Mouse (Mus musculus): Measurements from ENCODE around the gene Pcbp4. TPM values are rescaled to one million over a fixed set of nuclear protein-coding genes. Genes with fewer than 3 reads are reported as not detected.

The Pcbp4 gene
- total RNA-seq, 1 experiment from 2014 or later, result 29.9 TPM

- DNase-seq, result no peak
Measured at GRCm38 (mm10) chr9:106444836-106445235, 8.3 kb upstream of the Pcbp4 start.

DNA sequence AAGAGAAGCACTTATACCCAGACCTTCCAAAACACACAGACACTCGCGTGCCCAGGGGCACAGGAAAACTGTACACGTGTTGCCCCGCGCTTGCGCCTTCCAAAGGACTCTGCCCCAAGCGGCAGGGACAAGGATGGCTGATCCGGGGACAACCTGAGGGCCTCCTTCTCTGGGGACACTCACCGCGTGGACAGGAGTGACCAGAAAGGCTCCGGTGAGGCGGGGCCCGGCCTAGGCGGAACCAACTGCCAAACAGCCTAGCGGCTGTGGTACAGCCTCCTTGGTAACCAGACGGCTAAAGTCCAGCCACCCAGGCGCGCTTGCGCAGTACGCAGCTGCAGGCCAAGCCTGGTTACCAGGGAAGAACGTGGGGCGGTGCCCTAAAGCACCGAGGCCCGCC, 5.7 kb upstream of the Pcbp4 start, which contains the start of the genes Abhd14b and Abhd14a:
Gene Abhd14b, plus strand, starts transcription at position 112 of the 400 bp plus-strand sequence.
Gene Abhd14a, minus strand, starts transcription at position 331 of the 400 bp plus-strand sequence.
- DNase-seq, result peak; percentile 97

- DNase-seq, result no peak
Measured at GRCm38 (mm10) chr9:106447951-106448350, 5.1 kb upstream of the Pcbp4 start.

DNA sequence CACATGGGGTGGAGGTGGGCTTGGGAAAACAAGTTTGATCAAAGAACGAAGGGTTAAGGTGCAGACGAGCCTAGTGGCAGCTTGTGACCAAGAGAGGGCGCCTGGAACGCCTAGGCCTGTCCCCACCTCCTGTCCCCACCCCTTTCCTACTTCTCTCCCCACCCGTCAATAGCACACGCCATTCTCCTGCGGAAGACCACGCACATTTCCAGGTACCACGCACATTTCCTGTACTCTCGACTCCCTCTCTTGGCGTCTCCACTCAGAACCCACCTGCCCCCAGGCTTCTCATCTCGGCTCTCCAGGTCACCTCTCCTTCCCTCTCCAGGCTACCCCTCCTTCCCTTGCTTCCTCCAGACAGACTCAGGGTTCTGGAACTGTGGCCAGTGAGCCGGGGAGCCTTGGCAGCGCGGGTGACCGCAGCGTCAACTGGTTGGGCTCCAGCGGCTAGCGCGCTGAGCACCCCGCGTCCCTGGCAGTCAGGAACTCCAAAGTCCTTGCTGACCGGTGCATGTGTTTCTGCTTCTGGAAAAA, 4.5 kb upstream of the Pcbp4 start:
- peak; percentile 76 for DNase-seq

- DNase-seq, result no peak
Measured at GRCm38 (mm10) chr9:106449947-106450346, 3.1 kb upstream of the Pcbp4 start.

DNA sequence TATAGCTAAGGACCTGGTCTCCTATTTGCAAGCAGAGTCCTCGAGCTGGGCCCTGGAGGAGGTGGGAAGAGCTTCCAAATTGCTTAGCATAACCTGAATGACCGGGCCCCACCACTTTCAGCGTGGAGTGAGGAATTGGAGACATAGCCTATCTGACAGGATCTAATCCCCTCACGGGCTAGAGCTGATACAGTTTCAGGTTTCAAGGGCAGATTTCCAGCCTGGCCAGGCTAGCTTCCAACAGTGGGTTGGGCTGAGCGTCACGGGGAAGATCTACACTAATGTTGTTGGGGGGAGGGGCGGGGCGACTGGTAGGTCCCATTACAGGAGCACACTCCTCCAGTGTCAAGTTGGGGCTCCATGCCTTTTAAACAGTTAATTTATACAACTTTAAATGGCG, 2.4 kb upstream of the Pcbp4 start:
- DNase-seq, result peak; percentile 77

- DNase-seq, result no peak
Measured at GRCm38 (mm10) chr9:106451298-106451697, 1.8 kb upstream of the Pcbp4 start.

DNA sequence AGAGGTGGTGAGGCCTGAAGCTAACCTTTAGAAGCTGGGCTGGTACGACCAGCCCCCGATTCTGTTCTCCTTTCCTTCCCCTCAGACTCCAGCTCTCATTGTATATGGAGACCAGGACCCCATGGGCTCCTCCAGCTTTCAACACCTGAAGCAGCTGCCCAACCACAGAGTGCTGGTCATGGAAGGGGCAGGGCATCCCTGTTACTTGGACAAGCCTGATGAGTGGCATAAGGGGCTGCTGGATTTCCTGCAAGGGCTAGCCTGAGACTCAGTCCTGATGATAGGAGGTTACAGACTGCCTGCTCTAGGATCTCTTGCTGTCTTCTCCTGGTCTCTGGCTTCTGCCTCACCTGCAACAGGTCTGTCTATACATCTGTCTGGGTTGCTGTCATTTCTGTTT, 1.2 kb upstream of the Pcbp4 start:
- DNase-seq, result no peak

DNA sequence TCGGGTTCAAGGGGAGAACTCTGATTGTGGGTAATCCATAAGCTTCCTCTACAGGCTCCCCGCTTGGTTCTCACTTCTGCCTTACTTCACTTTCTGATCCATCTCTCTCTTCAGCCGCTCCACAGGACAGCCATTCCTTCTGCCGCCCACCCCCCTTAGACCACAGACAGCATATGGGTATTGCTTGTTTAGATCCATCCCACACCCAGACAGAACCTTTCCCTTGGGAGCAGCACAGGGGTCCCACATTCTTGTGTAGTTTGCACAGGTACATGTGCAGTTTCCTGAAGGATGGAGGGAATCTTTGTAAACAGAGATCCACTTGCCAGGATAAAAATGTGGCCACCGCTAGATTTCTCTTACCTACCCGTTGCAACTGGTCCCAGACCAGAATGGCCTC, 740 bp upstream of the Pcbp4 start:
- no peak for DNase-seq

GRCm38 (mm10) chr9:106452821-106453220, 270 bp upstream of the Pcbp4 start:
- DNase-seq, result peak; percentile 42

DNA sequence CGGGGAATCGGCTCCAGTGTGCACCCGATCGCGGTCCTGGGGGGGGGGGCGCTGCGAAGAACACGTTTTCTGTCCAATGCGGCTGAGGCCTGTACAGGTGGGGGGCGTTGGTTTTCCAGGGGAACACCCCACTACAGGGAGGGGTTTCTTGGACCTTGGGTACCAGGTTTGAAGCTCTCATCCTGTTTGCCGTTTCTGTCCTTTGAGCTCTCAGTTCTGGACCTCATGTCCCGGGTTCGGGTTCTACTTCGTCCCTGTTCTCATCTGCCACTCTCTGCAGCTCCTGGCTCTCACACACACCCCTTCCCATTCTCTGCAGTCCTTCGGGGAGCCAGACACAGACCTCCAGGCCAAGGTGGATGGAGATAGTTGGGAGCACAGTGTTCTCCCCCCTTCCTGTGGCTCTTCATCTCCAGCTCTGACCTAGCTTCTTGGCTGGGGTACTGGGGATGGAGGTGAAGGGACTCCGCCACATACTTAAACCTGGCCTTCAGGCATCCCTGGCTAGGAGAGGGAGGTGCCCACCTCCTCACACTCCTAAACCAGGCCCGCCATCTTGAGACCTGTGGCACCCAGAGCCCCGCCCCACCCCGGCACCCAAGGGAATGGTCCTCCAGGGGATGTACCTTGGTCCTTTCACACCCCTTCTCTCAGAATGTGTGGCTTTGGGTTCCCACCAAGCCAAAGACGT, 1.1 kb downstream of the Pcbp4 start:
- no peak for DNase-seq

DNA sequence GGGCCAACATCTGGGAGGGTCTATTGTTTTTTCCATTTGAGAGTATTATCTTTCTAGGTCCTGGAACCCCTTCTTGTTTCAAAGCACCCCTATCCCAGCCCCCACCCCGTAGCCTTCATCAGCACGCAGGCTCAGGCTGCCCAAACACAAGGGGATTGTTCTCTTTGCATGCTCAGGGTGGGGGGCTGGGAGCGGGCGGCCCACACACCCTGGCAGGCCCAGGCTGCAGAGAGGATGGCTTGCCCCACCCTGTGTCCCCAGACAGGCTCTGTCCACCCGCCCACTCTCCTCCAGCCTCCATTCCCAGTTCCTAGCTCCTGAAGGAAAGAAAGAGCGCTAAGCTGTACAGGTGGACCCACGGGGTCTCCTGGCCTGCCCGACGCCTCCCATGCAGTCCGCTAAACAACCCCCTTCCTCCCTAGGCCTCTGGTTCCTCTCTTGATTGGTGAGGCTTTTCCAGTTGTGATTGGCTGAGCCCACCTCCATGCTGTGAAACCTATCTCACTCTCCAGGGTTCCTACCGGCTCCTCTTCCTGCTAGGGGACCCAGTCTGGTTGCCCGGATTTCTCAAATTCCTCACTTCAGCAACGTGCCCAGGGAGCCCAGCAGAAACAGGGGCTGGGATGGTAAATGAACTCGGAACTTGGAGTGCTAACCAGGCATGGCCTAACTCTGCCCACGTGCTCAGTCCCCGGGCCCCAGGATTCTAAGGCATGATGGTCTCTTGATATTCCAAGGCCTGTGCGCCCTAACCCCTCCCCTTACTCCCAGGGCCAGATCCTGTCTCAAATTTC, 2.0 kb downstream of the Pcbp4 start:
- DNase-seq, result no peak

GRCm38 (mm10) chr9:106456325-106457162, 3.5 kb downstream of the Pcbp4 start:
- no peak for DNase-seq

- DNase-seq, result no peak
Measured at GRCm38 (mm10) chr9:106457163-106457559, 4.1 kb downstream of the Pcbp4 start.

DNA sequence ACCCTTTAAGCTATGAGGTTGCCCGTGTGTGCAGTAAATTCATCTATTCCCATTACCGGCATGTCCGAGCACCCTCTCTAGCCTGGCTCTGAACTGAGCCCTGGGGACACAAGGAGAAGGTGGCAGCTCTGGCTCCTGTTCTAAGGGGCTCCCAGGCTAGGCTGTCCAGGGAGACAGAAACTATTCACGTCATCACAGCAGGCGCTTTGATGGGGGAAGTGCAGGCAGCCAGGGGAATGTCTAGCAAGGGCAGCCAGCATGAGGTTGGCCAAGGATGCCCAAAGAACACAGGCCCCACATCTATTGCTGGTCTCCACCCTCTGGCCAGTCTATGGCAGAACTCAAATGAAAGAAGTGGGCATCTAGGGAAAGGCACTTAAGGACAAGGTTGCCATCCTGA, 4.8 kb downstream of the Pcbp4 start:
- no peak for DNase-seq

DNA sequence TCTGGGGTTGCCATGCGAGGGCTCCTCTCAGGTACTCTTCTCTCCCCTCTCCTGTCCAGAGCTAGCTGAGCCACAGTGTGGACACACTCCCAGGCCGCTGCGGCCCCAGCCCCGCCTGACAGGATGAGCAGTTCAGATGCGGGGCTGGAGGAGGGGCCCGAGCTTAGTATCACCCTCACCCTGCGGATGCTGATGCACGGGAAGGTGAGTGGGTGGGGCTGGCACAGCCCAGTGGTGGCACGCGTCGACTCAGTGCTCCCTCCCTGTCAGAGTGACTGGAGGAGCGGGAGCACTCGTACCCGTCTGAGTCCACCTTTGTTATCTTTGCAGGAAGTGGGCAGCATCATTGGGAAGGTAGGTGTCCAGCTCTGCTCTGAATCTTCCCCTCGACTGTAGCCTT, 6.9 kb downstream of the Pcbp4 start:
- DNase-seq, result no peak

DNA sequence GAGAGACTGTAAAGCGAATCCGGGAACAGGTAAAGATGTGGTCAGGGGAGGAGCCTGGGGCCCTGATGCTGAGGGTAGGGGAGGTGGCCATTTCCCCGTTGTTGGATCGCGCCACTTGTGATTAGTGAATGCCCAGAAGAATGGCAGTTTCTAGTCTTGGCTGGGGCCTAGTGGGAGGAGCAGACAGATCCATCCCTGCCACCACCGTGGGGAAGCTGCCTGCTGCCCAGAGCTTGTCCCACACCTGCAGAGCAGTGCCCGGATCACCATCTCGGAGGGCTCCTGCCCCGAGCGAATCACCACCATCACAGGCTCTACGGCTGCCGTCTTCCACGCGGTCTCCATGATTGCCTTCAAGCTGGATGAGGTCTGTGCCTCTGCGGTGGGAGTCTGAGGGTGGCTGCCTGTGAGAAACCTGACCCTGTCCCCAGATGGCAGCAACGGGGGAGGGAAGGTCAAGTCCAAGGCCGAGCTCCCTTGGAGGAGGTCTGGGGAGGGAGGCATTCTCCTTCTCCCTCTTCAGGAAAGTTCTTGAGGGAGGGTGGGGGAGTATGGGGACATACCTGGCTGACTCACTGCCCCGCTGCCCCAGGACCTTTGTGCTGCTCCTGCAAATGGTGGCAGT, 7.4 kb downstream of the Pcbp4 start:
- no peak for DNase-seq

- DNase-seq, result no peak
Measured at GRCm38 (mm10) chr9:106461026-106461415, 7.9 kb downstream of the Pcbp4 start.

- DNase-seq, result no peak
Measured at GRCm38 (mm10) chr9:106461641-106462429, 8.7 kb downstream of the Pcbp4 start.

DNA sequence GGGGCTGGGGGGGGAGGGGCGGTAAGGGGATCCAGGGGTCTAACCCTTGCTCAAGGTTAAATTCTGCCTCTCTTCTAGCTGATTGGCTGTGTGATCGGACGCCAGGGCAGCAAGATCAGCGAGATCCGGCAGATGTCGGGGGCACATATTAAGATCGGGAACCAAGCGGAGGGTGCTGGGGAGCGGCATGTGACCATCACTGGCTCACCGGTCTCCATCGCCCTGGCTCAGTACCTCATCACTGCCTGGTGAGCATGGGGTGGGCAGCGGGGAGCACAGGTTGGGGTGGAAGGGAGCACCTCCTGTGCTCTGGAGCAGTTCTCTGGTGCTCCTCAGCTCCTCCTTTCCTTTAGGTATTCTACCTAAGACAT, 9.3 kb downstream of the Pcbp4 start:
- no peak for DNase-seq
